Mouse (Mus musculus): ENCODE measurements around the gene Ggta1. TPM values are rescaled to one million over a fixed set of nuclear protein-coding genes. Genes with fewer than 3 reads are reported as not detected.
A peak's percentile ranks its signal among the peaks of the same experiment; 100 is the strongest.

The Ggta1 gene
- 4.7 and 4.9 TPM in 2 replicates for polyA plus RNA-seq (2016; fragmentation: Nextera tagmentation; extraction: Ambion mirVana)

DNA sequence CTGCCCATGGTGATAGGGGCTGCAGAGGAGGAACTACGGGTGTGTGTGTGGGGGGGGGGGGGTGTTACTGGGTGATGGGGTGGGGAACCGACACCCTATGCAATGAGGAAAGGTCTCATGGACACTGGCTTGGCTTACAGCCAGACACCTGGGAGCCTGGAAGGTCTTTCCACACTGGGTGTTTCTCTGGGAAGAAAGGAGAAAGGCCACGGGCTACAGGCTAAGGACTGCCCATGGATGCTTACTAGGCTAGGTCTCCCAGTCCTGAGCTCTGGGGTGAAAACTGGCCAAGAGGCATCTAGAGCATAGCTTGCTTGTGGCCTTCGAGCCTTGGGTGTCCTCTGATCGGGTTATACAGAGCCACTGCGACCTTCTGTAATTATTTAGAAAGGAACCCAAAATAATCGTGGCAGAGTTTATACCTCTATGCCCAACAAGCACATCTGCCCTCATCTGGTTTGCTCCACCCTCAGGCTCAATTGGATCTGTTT is at the start of gene Ggta1:
Ggta1 (minus strand) TSS at position 441 of the 491 bp plus-strand sequence.
- no peaks in the 10 kb centered on the region for H3K9me3 ChIP-seq
- peak within 1 kb of the TSS; percentile 59 for H3K4me3 ChIP-seq (replicated peaks)
- H3K9ac ChIP-seq: peak within 1 kb of the TSS; percentile 72
- H3K4me2 ChIP-seq: peak within 1 kb of the TSS; percentile 97
- no peak for ATAC-seq (ENCODE audit: low FRiP score)
- 21% methylated on average over 7 of the region's 7 CpGs for WGBS
- peaks cover 35% of the 10 kb centered on the region for H3K4me1 ChIP-seq
- H3K27ac ChIP-seq: no peak within 1 kb of the TSS
- no peaks in the 10 kb centered on the region for H3K36me3 ChIP-seq (replicated peaks)
- peaks cover 38% of the 10 kb centered on the region for H3K27me3 ChIP-seq

DNA sequence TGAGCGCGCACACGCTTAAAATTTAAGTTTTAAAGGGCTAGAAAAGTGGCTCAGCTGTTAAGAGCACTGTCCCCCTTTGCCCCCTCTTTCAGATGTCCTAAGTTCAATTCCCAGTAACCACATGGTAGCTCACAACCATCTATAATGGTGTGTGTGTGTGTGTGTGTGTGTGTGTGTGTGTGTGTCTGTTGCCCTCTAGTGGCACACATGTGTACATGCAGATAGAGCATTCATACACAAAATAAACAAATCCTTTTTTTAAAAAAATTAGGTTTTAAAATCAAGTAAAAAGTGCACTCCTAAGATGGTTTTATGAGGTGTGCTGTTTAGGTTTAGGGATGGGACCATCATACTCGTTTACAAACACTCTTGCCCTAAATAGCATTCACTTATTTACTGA is 49.2 kb upstream of the Ggta1 start:
- 90% methylated on average over 4 of the region's 4 CpGs for WGBS
- no peak for ATAC-seq (ENCODE audit: low FRiP score)
- no peaks in the 10 kb centered on the region for H3K9me3 ChIP-seq
- H3K27ac ChIP-seq: no peak overlapping the region
- no peaks in the 10 kb centered on the region for H3K27me3 ChIP-seq
- peaks cover 17% of the 10 kb centered on the region; the same call in 1 of the 2 replicates for H3K4me1 ChIP-seq
- no peak overlapping the region for H3K9ac ChIP-seq
- H3K36me3 ChIP-seq (replicated peaks): no peaks in the 10 kb centered on the region
- no peak overlapping the region for H3K4me2 ChIP-seq
- no peak overlapping the region for H3K4me3 ChIP-seq (replicated peaks)

GRCm38 (mm10) chr2:35510920-35511319 is 47.9 kb upstream of the Ggta1 start:
- Histone ChIP-seq H3K4me2 (no peak overlapping the region), H3K9me3 (no peaks in the 10 kb centered on the region), H3K4me1 (peaks cover 25% of the 10 kb centered on the region), H3K27me3 (no peaks in the 10 kb centered on the region), H3K36me3 (replicated peaks) (no peaks in the 10 kb centered on the region), H3K4me3 (replicated peaks) (no peak overlapping the region), H3K9ac (no peak overlapping the region), H3K27ac (no peak overlapping the region)
- no peak for ATAC-seq (ENCODE audit: low FRiP score)
- WGBS: 67% methylated on average over 1 of the region's 1 CpGs

- Histone ChIP-seq H3K36me3 (replicated peaks) (no peaks in the 10 kb centered on the region), H3K27me3 (no peaks in the 10 kb centered on the region)
Observed at GRCm38 (mm10) chr2:35509888-35510287, 46.9 kb upstream of the Ggta1 start.

GRCm38 (mm10) chr2:35509343-35509667 is 46.3 kb upstream of the Ggta1 start:
- Histone ChIP-seq H3K9ac (no peak overlapping the region), H3K4me2 (no peak overlapping the region), H3K36me3 (replicated peaks) (no peaks in the 10 kb centered on the region), H3K27ac (no peak overlapping the region), H3K9me3 (no peaks in the 10 kb centered on the region), H3K27me3 (no peaks in the 10 kb centered on the region), H3K4me3 (replicated peaks) (no peak overlapping the region), H3K4me1 (peaks cover 22% of the 10 kb centered on the region)
- WGBS: 69% methylated on average over 6 of the region's 6 CpGs
- ATAC-seq (ENCODE audit: low FRiP score): no peak

More at GRCm38 (mm10) chr2:35509888-35510287, 46.9 kb upstream of the Ggta1 start:
- Histone ChIP-seq H3K4me3 (replicated peaks) (no peak overlapping the region), H3K9ac (no peak overlapping the region), H3K4me1 (peaks cover 25% of the 10 kb centered on the region), H3K4me2 (no peak overlapping the region), H3K27ac (no peak overlapping the region), H3K9me3 (no peaks in the 10 kb centered on the region)
- no peak for ATAC-seq (ENCODE audit: low FRiP score)
- WGBS: 63% methylated on average over 4 of the region's 4 CpGs

GRCm38 (mm10) chr2:35508597-35509342 is 45.7 kb upstream of the Ggta1 start:
- no peak overlapping the region for H3K4me2 ChIP-seq
- 64% methylated on average over 10 of the region's 10 CpGs for WGBS
- H3K4me1 ChIP-seq: peaks cover 17% of the 10 kb centered on the region
- H3K27me3 ChIP-seq: no peaks in the 10 kb centered on the region
- no peak overlapping the region for H3K9ac ChIP-seq
- H3K36me3 ChIP-seq (replicated peaks): no peaks in the 10 kb centered on the region
- H3K27ac ChIP-seq: no peak overlapping the region
- no peak overlapping the region for H3K4me3 ChIP-seq (replicated peaks)
- ATAC-seq (ENCODE audit: low FRiP score): no peak
- no peaks in the 10 kb centered on the region for H3K9me3 ChIP-seq

DNA sequence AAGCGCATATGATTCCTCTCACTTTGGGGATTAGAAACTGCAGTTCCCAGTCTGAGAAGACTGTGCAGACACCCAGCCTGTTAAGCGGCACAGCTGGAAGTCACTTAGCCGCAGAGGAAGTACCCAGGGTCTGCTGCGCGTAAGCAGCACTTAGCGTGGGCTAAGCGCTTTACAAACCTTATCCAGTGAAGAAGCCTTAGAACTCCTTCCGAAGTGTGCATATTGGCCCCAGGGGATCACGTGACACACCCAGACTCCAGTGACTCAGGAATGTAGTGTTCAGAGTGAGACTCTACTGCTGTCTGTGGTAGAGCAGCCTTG is 44.1 kb upstream of the Ggta1 start:
- Histone ChIP-seq H3K36me3 (replicated peaks) (no peaks in the 10 kb centered on the region), H3K27me3 (no peaks in the 10 kb centered on the region), H3K9me3 (no peaks in the 10 kb centered on the region), H3K27ac (no peak overlapping the region), H3K4me2 (no peak overlapping the region), H3K4me1 (peaks cover 12% of the 10 kb centered on the region), H3K4me3 (replicated peaks) (no peak overlapping the region), H3K9ac (no peak overlapping the region)
- WGBS: 42% methylated on average over 9 of the region's 9 CpGs
- ATAC-seq (ENCODE audit: low FRiP score): no peak

DNA sequence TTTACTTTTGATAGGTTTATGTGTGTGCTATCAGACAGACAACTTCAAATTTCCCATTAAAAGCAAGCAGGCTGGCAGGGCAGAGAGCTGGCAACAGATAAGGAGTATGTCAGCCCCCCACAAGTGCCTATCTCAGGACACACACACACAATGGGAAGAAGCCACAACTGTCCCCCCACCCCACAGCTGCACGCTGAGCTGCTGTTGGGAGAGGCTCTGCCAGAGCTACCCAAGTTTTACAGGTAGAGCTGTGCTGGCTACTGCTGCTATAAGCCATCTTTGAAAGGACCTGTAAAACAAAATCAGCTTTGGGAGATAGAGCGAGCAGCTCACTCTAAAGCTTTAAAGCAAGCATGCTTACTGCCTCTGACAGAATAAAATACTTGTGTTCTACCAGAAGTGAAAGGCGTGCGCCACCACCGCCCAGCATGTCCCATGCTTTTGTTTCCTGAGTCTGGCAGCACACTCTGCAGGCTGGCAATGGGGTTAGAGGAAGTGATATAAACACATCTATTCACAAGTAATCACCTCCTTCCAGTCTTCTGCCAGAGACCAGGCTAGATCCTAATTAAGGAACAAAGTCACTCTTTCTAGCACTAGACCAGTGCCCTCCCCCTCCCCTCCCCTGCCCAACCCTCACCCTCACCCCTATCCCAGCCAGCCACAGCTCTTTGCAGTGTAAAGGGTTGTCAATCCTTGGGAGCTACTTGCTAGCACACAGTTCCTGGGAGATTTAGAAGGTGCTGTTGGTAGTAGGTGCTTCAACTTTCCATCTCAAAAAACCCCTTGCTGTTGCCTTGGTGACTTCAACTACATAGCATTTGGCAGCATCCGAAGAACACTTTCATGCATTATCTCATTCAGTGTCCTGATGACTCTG is 43.5 kb upstream of the Ggta1 start:
- WGBS: 30% methylated on average over 6 of the region's 6 CpGs
- Histone ChIP-seq H3K9ac (no peak overlapping the region), H3K27me3 (no peaks in the 10 kb centered on the region), H3K4me2 (no peak overlapping the region), H3K4me1 (peaks cover 12% of the 10 kb centered on the region), H3K36me3 (replicated peaks) (no peaks in the 10 kb centered on the region), H3K4me3 (replicated peaks) (no peak overlapping the region), H3K27ac (no peak overlapping the region), H3K9me3 (no peaks in the 10 kb centered on the region)
- no peak for ATAC-seq (ENCODE audit: low FRiP score)

- Histone ChIP-seq H3K9ac (no peak overlapping the region), H3K9me3 (no peaks in the 10 kb centered on the region), H3K36me3 (replicated peaks) (no peaks in the 10 kb centered on the region), H3K4me2 (no peak overlapping the region), H3K27me3 (no peaks in the 10 kb centered on the region), H3K27ac (no peak overlapping the region), H3K4me3 (replicated peaks) (no peak overlapping the region), H3K4me1 (peaks cover 12% of the 10 kb centered on the region)
- no peak for ATAC-seq (ENCODE audit: low FRiP score)
- WGBS: 84% methylated on average over 6 of the region's 6 CpGs
Observed at GRCm38 (mm10) chr2:35505519-35506286, 42.7 kb upstream of the Ggta1 start.

- Histone ChIP-seq H3K27ac (no peak overlapping the region), H3K4me1 (peaks cover 12% of the 10 kb centered on the region), H3K4me2 (no peak overlapping the region), H3K9me3 (no peaks in the 10 kb centered on the region), H3K4me3 (replicated peaks) (no peak overlapping the region), H3K36me3 (replicated peaks) (no peaks in the 10 kb centered on the region), H3K9ac (no peak overlapping the region), H3K27me3 (no peaks in the 10 kb centered on the region)
- ATAC-seq (ENCODE audit: low FRiP score): no peak
- 78% methylated on average over 7 of the region's 7 CpGs for WGBS
Observed at GRCm38 (mm10) chr2:35504417-35504776, 41.4 kb upstream of the Ggta1 start.

DNA sequence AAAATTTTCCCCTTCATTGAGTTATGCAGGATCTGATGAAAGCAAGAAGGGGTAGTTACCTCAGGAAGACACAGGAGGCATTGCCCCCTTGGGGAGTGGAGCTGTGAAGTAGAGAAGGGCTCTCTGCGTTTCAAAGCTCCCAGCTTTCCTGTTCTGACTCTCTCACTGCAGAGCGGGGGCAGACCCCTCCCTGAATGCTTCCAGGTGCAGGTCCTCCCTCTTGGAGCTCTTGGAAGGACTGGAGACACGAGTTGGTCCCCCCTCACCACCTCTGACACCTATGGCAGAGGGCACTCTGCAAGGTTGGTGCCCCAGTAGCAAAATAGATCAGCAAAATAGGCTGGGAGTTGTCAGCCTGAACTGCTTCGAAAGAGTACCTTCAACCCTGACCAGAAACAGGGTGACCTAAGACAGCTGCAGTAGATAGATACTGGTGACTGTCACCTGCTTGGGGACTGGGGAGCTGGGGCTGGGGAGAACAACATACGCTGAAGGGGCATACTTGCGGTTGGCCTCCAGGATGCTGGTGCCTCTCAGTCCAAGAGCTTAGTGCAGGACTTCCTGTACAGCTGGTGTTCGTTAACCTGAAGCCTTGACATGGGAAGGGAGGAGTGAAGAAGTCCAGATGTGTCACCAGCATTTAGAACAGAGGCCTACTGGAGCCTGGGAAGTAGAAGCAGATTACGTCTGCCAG is 40.8 kb upstream of the Ggta1 start:
- no peak overlapping the region for H3K4me3 ChIP-seq (replicated peaks)
- 63% methylated on average over 8 of the region's 8 CpGs for WGBS

More for the DNA sequence above, 40.8 kb upstream of the Ggta1 start:
- Histone ChIP-seq H3K27me3 (no peaks in the 10 kb centered on the region), H3K4me2 (no peak overlapping the region), H3K27ac (no peak overlapping the region), H3K4me1 (peaks cover 12% of the 10 kb centered on the region), H3K9me3 (no peaks in the 10 kb centered on the region), H3K9ac (no peak overlapping the region), H3K36me3 (replicated peaks) (no peaks in the 10 kb centered on the region)
- ATAC-seq (ENCODE audit: low FRiP score): no peak

Data from forebrain, embryonic 12.5 days (tissue).